Mouse (Mus musculus) erythroblast, embryonic 14.5 days (primary cell): Measurements from ENCODE around the gene Sprr2a2.
"Not testable (repeated sequence)": the region's sequence is repeated elsewhere in the genome, so short reads cannot be mapped to it uniquely, and the experiment has no call there.

ENCODE experiments used
- GATA1 ChIP-seq: IDR thresholded peaks from 2 replicates; pipeline ENCODE4 v1.6.1; 2012; ENCODE audit warnings: low read length, inconsistent platforms, mixed read lengths
- TAL1 ChIP-seq: IDR thresholded peaks from 3 replicates; pipeline ENCODE4 v1.6.1; 2012; ENCODE audit warnings: low read length, inconsistent platforms, mixed read lengths

- TF ChIP-seq TAL1, GATA1: not testable (repeated sequence)
Measured at GRCm38 (mm10) chr3:92280963-92281606, 65.4 kb downstream of the Sprr2a2 start.
